Mouse (Mus musculus) central nervous system, embryonic 14 days (tissue): ENCODE results near the gene Olfr910. TPM values are rescaled to one million over a fixed set of nuclear protein-coding genes. Genes with fewer than 3 reads are reported as not detected.

Source experiments
- polyA plus RNA-seq: library from polyadenylated mRNA; depleted of rRNA; stranded (reverse); fragments of >200 nt; gene quantifications from 2 replicates; pipeline ENCODE4 v1.2.3, GENCODE M21; 2012; rRNA removed

Olfr910 gene
- polyA plus RNA-seq, result not detected in 2 replicates

GRCm38 (mm10) chr9:38537549-38537948, at the start of gene Olfr910:
TSS of gene Olfr910 (plus strand) at chr9:38537849.

GRCm38 (mm10) chr9:38495501-38495900, 42.1 kb upstream of the Olfr910 start, which contains the start of gene Olfr907:
TSS of gene Olfr907 (plus strand) at chr9:38495801.

DNA sequence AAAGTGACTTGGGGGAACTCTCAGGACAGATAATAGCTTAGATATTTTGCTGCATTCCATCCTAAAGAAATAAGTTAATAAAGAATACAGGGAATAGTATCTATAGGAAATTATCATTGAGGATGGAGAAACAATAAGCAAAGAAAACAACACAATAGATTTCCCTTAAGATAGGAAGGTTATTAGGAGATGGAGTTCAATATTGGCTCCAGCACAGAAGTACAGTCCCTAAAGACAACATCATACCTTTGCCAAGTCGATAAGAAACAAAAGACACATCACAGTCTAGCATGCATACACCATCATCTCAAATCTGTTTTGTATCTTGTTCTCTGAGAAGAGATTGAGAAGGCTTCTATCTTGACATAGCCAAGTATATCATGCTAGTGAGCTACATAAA, 16.4 kb upstream of the Olfr910 start, which contains the start of gene Olfr911-ps1:
Gene Olfr911-ps1, plus strand, starts transcription at position 301 of the 400 bp plus-strand sequence.

GRCm38 (mm10) chr9:38579878-38580277, 42.2 kb downstream of the Olfr910 start, which contains the start of gene Olfr912:
TSS of gene Olfr912 (plus strand) at chr9:38580178.

Other genes starting within 250 kb of the Olfr910 start
- gene Olfr896-ps1, start 246.7 kb upstream of the Olfr910 start, polyA plus RNA-seq, result not detected in 2 replicates
- gene Olfr25, start 208.8 kb upstream of the Olfr910 start, polyA plus RNA-seq, result not detected in 2 replicates
- gene Olfr898, start 189.4 kb upstream of the Olfr910 start, polyA plus RNA-seq, result not detected in 2 replicates
- not detected in 2 replicates for gene Olfr250, start 171.0 kb upstream of the Olfr910 start, polyA plus RNA-seq
- not detected in 2 replicates for gene Olfr251, start 160.8 kb upstream of the Olfr910 start, polyA plus RNA-seq
- not detected in 2 replicates for gene Olfr147, start 136.2 kb upstream of the Olfr910 start, polyA plus RNA-seq
- not detected in 2 replicates for gene Olfr901, start 108.4 kb upstream of the Olfr910 start, polyA plus RNA-seq
- gene Olfr902, start 90.2 kb upstream of the Olfr910 start, polyA plus RNA-seq, result not detected in 2 replicates
- gene Olfr904, start 74.7 kb upstream of the Olfr910 start, polyA plus RNA-seq, result not detected in 2 replicates
- gene Olfr905, start 66.7 kb upstream of the Olfr910 start, polyA plus RNA-seq, result not detected in 2 replicates
- not detected in 2 replicates for gene Olfr906, start 50.8 kb upstream of the Olfr910 start, polyA plus RNA-seq
- gene Olfr907, start 42.0 kb upstream of the Olfr910 start, polyA plus RNA-seq, result not detected in 2 replicates
- not detected in 2 replicates for gene Olfr911-ps1, start 16.3 kb upstream of the Olfr910 start, polyA plus RNA-seq
- not detected in 2 replicates for gene Olfr912, start 42.3 kb downstream of the Olfr910 start, polyA plus RNA-seq
- not detected in 2 replicates for gene Olfr913, start 54.9 kb downstream of the Olfr910 start, polyA plus RNA-seq
- not detected in 2 replicates for gene Olfr914, start 67.3 kb downstream of the Olfr910 start, polyA plus RNA-seq
- gene Olfr916, start 122.0 kb downstream of the Olfr910 start, polyA plus RNA-seq, result not detected in 2 replicates
- not detected in 2 replicates for gene Olfr917, start 128.0 kb downstream of the Olfr910 start, polyA plus RNA-seq
- gene Olfr918, start 136.8 kb downstream of the Olfr910 start, polyA plus RNA-seq, result not detected in 2 replicates
- gene Olfr919, start 165.8 kb downstream of the Olfr910 start, polyA plus RNA-seq, result not detected in 2 replicates
- gene Vwa5a, start 180.4 kb downstream of the Olfr910 start, polyA plus RNA-seq, result 6.4 and 8.9 TPM in 2 replicates
- 0.04 and 0.05 TPM in 2 replicates for gene Olfr920, start 214.4 kb downstream of the Olfr910 start, polyA plus RNA-seq
- not detected in 2 replicates for gene Olfr921, start 235.2 kb downstream of the Olfr910 start, polyA plus RNA-seq